Mouse (Mus musculus): ENCODE results near the gene Ddost.

Gene Ddost

GRCm38 (mm10) chr4:138341393-138341792 lies 36.9 kb downstream of the Ddost start:
- DNase-seq: no peak

- DNase-seq: no peak
Observed at GRCm38 (mm10) chr4:138342048-138342447, 37.5 kb downstream of the Ddost start.

GRCm38 (mm10) chr4:138342778-138343177 lies 38.2 kb downstream of the Ddost start:
- DNase-seq: no peak

- DNase-seq: no peak
Observed at GRCm38 (mm10) chr4:138343341-138343837, 38.9 kb downstream of the Ddost start.

- peak; percentile 21 for DNase-seq
Observed at GRCm38 (mm10) chr4:138344891-138345545, 40.5 kb downstream of the Ddost start.

GRCm38 (mm10) chr4:138347280-138347679 lies 42.8 kb downstream of the Ddost start:
- no peak for DNase-seq

GRCm38 (mm10) chr4:138348716-138349115 lies 44.2 kb downstream of the Ddost start:
- DNase-seq: no peak

GRCm38 (mm10) chr4:138351821-138352220 lies 47.3 kb downstream of the Ddost start:
- no peak for DNase-seq

- DNase-seq: no peak
Observed at GRCm38 (mm10) chr4:138352692-138353091, 48.2 kb downstream of the Ddost start.

GRCm38 (mm10) chr4:138353438-138354171 lies 49.1 kb downstream of the Ddost start:
- DNase-seq: no peak

GRCm38 (mm10) chr4:138355496-138355895 lies 51.0 kb downstream of the Ddost start:
- DNase-seq: no peak

GRCm38 (mm10) chr4:138356141-138356540 lies 51.6 kb downstream of the Ddost start:
- no peak for DNase-seq

- no peak for DNase-seq
Observed at GRCm38 (mm10) chr4:138356551-138356950, 52.0 kb downstream of the Ddost start.

- no peak for DNase-seq
Observed at GRCm38 (mm10) chr4:138358176-138358575, 53.6 kb downstream of the Ddost start.

- no peak for DNase-seq
Observed at GRCm38 (mm10) chr4:138361370-138361821, 56.9 kb downstream of the Ddost start.

All from lung, postnatal 14 days (tissue).